Mouse (Mus musculus) embryonic facial prominence, embryonic 15.5 days (tissue): ENCODE measurements around the gene Kcnab1. TPM values are rescaled to one million over a fixed set of nuclear protein-coding genes. Genes with fewer than 3 reads are reported as not detected.

Experiments
- ATAC-seq: fragments of 200-750 bp; cut with Nextera tagmentation; 2 replicates; pipeline ENCODE4 v1.8.0; 2017; ENCODE audit warnings: low read depth, moderate TSS enrichment; ENCODE audit not compliant: insufficient number of reproducible peaks, low FRiP score, low TSS enrichment
- H3K27ac ChIP-seq: fragments of 300-500 bp; sonication (generic); replicated peaks from 2 replicates; pipeline ENCODE4 v1.5.1; 2015; ENCODE audit warnings: mild to moderate bottlenecking, inconsistent platforms
- H3K27me3 ChIP-seq: fragments of 300-500 bp; sonication (generic); 2 replicates; pipeline ENCODE4 v1.6.1; 2015; ENCODE audit warnings: inconsistent platforms
- H3K36me3 ChIP-seq: fragments of 300-500 bp; sonication (generic); 2 replicates; pipeline ENCODE4 v1.6.1; 2015; ENCODE audit warnings: mild to moderate bottlenecking, inconsistent platforms
- H3K4me1 ChIP-seq: fragments of 300-500 bp; sonication (generic); 2 replicates; pipeline ENCODE4 v1.6.1; 2015; ENCODE audit warnings: inconsistent platforms
- H3K4me2 ChIP-seq: fragments of 300-500 bp; sonication (generic); replicated peaks from 2 replicates; pipeline ENCODE4 v1.6.1; 2015; ENCODE audit warnings: mild to moderate bottlenecking, inconsistent platforms
- H3K4me3 ChIP-seq: fragments of 300-500 bp; sonication (generic); replicated peaks from 2 replicates; pipeline ENCODE4 v1.5.1; 2015; ENCODE audit warnings: mild to moderate bottlenecking, inconsistent platforms
- H3K9ac ChIP-seq: fragments of 300-500 bp; sonication (generic); 2 replicates; pipeline ENCODE4 v1.6.1; 2015; ENCODE audit warnings: inconsistent platforms
- H3K9me3 ChIP-seq: fragments of 300-500 bp; sonication (generic); replicated peaks from 2 replicates; pipeline ENCODE4 v1.6.1; 2016; ENCODE audit warnings: inconsistent platforms
- WGBS: fragments of 180-500 bp; shearing (Covaris S2); methylation state at CpG from one replicate; pipeline ENCODE4 v1.1.7; 2015; 5-methylcytosine and 5-hydroxymethylcytosine counted together
- polyA plus RNA-seq: library from polyadenylated mRNA; unstranded; fragments of >200 nt; fragmentation: Nextera tagmentation; extraction: Ambion mirVana; gene quantifications from 2 replicates; pipeline ENCODE4 v1.2.1, GENCODE M21; 2015

Kcnab1 gene
- polyA plus RNA-seq, 1 experiment from 2014 or later = 2.4 TPM

GRCm38 (mm10) chr3:65396835-65397504, 287.8 kb downstream of the Kcnab1 start:
- WGBS = 70% methylated on average over 4 of the region's 4 CpGs
- H3K4me1 ChIP-seq = 0 out of 2 replicates have a peak, but pooled peaks cover 3% of the 10 kb centered on the region
- no peak for ATAC-seq

GRCm38 (mm10) chr3:65397566-65397965, 288.4 kb downstream of the Kcnab1 start:
- no peak overlapping the region for H3K9ac ChIP-seq
- H3K9me3 ChIP-seq = no peaks in the 10 kb centered on the region
- no peak overlapping the region for H3K27ac ChIP-seq
- no peaks in the 10 kb centered on the region for H3K36me3 ChIP-seq
- WGBS = 91% methylated on average over 3 of the region's 3 CpGs
- H3K4me3 ChIP-seq = no peak overlapping the region
- no peaks in the 10 kb centered on the region for H3K27me3 ChIP-seq
- no peak overlapping the region for H3K4me2 ChIP-seq
- H3K4me1 ChIP-seq = 0 out of 2 replicates have a peak, but pooled peaks cover 3% of the 10 kb centered on the region
- ATAC-seq = no peak

More at GRCm38 (mm10) chr3:65396835-65397504, 287.8 kb downstream of the Kcnab1 start:
- H3K9me3 ChIP-seq = no peaks in the 10 kb centered on the region
- H3K36me3 ChIP-seq = no peaks in the 10 kb centered on the region
- no peak overlapping the region for H3K9ac ChIP-seq
- no peak overlapping the region for H3K4me3 ChIP-seq
- H3K27me3 ChIP-seq = no peaks in the 10 kb centered on the region
- H3K4me2 ChIP-seq = no peak overlapping the region
- H3K27ac ChIP-seq = no peak overlapping the region

DNA sequence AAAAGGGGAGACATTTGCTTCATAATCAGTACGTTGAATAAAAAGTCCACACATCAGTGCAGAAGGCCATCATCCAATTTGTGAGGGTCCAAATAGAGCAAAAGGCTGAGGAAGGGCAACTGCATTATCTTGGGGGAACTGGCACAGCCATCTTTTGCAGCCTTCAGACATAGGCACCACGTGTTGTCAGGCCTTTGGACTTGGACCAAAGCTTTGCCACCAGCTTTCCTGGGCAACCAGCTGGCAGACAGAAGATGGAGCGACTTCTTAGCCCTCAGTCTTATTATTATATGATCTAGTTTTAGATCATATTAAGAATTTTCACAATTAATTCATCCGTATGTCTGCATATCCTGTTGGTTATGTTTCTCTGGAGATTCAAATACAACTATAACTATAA, 296.6 kb downstream of the Kcnab1 start:
- Histone ChIP-seq H3K27ac (no peak overlapping the region), H3K36me3 (no peaks in the 10 kb centered on the region), H3K9ac (no peak overlapping the region), H3K4me3 (no peak overlapping the region), H3K4me1 (no peaks in the 10 kb centered on the region), H3K9me3 (no peaks in the 10 kb centered on the region), H3K4me2 (no peak overlapping the region), H3K27me3 (no peaks in the 10 kb centered on the region)
- 78% methylated on average over 4 of the region's 4 CpGs for WGBS
- ATAC-seq = no peak

- Histone ChIP-seq H3K9me3 (no peaks in the 10 kb centered on the region), H3K4me3 (no peak overlapping the region), H3K27ac (no peak overlapping the region), H3K9ac (no peak overlapping the region), H3K27me3 (no peaks in the 10 kb centered on the region), H3K4me1 (no peaks in the 10 kb centered on the region), H3K4me2 (no peak overlapping the region), H3K36me3 (no peaks in the 10 kb centered on the region)
- no peak for ATAC-seq
Measured at GRCm38 (mm10) chr3:65407891-65408290, 298.7 kb downstream of the Kcnab1 start.

- Histone ChIP-seq H3K27me3 (no peaks in the 10 kb centered on the region), H3K9me3 (no peaks in the 10 kb centered on the region), H3K4me1 (no peaks in the 10 kb centered on the region), H3K4me2 (no peak overlapping the region), H3K9ac (no peak overlapping the region), H3K27ac (no peak overlapping the region), H3K4me3 (no peak overlapping the region), H3K36me3 (no peaks in the 10 kb centered on the region)
- no peak for ATAC-seq
Measured at GRCm38 (mm10) chr3:65416571-65416970, 307.4 kb downstream of the Kcnab1 start.

DNA sequence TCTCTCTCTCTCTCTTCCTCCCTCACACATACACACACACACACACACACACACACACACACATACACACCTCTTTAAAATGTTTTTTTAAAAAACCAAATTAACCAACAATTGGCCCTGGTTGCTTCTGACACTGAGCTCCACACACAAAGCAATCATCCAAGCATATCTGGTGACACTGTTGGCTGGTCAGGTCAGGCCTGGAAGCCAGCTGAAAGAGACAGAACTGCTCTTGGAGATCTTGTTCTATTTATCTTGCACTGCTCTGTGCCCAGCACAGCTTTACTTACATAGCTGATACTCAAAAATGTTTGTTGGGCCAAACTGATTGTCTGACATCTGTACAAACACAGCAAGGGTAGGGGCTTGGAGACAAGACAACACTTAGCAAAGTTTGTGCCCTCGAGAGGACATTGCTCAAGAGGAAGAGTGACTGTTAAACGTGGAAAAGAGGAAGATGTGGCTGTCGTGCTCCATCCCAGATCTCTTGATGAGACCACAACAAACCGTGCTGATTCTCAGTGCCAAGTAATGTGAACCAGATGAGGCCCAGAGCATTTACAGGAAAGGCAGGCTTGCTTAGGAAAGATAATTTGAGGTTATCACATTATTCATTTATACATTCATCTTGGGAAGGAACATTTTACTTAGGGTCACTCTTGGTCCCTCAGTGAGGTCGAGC, 308.9 kb downstream of the Kcnab1 start:
- no peak overlapping the region for H3K4me2 ChIP-seq
- no peaks in the 10 kb centered on the region for H3K9me3 ChIP-seq
- no peaks in the 10 kb centered on the region for H3K36me3 ChIP-seq
- 25% methylated on average over 5 of the region's 5 CpGs for WGBS
- no peaks in the 10 kb centered on the region for H3K27me3 ChIP-seq
- no peaks in the 10 kb centered on the region for H3K4me1 ChIP-seq
- H3K9ac ChIP-seq = no peak overlapping the region
- no peak overlapping the region for H3K27ac ChIP-seq
- ATAC-seq = no peak
- H3K4me3 ChIP-seq = no peak overlapping the region

DNA sequence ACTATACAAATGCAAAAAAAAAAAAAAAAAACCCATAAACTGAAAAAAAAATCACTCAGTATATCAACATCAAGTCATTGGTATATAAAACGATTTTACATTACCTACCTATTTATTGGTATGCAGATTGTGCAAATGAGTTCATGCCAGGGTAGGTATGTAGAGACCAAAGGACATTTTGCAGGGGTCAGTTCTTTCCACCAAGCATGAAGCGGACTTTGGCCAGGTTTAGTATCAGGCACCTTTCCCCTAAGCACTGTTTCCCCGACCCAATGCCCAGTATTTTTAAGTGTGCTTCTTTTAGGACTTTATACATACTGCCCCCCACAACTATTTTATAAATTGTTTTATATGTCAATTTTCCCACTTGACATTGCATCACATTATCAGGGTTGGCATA, 310.5 kb downstream of the Kcnab1 start:
- Histone ChIP-seq H3K4me2 (no peak overlapping the region), H3K9me3 (no peaks in the 10 kb centered on the region), H3K27ac (no peak overlapping the region), H3K4me3 (no peak overlapping the region), H3K36me3 (no peaks in the 10 kb centered on the region), H3K9ac (no peak overlapping the region), H3K27me3 (no peaks in the 10 kb centered on the region), H3K4me1 (no peaks in the 10 kb centered on the region)
- WGBS = 92% methylated on average over 3 of the region's 3 CpGs
- no peak for ATAC-seq
